Mouse (Mus musculus) stomach, embryonic 16.5 days (tissue): Measurements from ENCODE around the gene Ssbp3. TPM values are rescaled to one million over a fixed set of nuclear protein-coding genes. Genes with fewer than 3 reads are reported as not detected.

Source experiments
- ATAC-seq: fragments of 200-750 bp; cut with Nextera tagmentation; 2 replicates; pipeline ENCODE4 v1.8.0; 2017; ENCODE audit warnings: moderate number of reproducible peaks, moderate TSS enrichment; ENCODE audit not compliant: insufficient read depth, low FRiP score
- H3K27ac ChIP-seq: fragments of 300-500 bp; sonication (generic); 2 replicates; pipeline ENCODE4 v1.5.1; 2014; ENCODE audit warnings: low read length
- H3K27me3 ChIP-seq: fragments of 300-500 bp; sonication (generic); 2 replicates; pipeline ENCODE4 v1.6.1; 2014; ENCODE audit warnings: low read length, control low read depth, mixed read lengths; ENCODE audit not compliant: control insufficient read depth, insufficient read depth
- H3K36me3 ChIP-seq: fragments of 300-500 bp; sonication (generic); 2 replicates; pipeline ENCODE4 v1.6.1; 2014; ENCODE audit warnings: low read length; ENCODE audit not compliant: control insufficient read depth, insufficient read depth
- H3K4me1 ChIP-seq: fragments of 300-500 bp; sonication (generic); 2 replicates; pipeline ENCODE4 v1.6.1; 2014; ENCODE audit warnings: low read length, control low read depth, mixed read lengths; ENCODE audit not compliant: control insufficient read depth, insufficient read depth
- H3K4me2 ChIP-seq: fragments of 300-500 bp; sonication (generic); 2 replicates; pipeline ENCODE4 v1.6.1; 2014; ENCODE audit warnings: low read depth, low read length, mixed read lengths
- H3K4me3 ChIP-seq: fragments of 300-500 bp; sonication (generic); replicated peaks from 2 replicates; pipeline ENCODE4 v1.5.1; 2014; ENCODE audit warnings: mild to moderate bottlenecking, low read length
- H3K9ac ChIP-seq: fragments of 300-500 bp; sonication (generic); 2 replicates; pipeline ENCODE4 v1.6.1; 2014; ENCODE audit warnings: low read length
- H3K9me3 ChIP-seq: fragments of 300-500 bp; sonication (generic); replicated peaks from 2 replicates; pipeline ENCODE4 v1.6.1; 2016; ENCODE audit warnings: low read length, control low read depth; ENCODE audit not compliant: control insufficient read depth
- WGBS: fragments of 180-500 bp; shearing (Covaris S2); extraction: QIAGEN DNeasy Blood & Tissue Kit; methylation state at CpG from one replicate; pipeline ENCODE4 v1.1.7; 2014; 5-methylcytosine and 5-hydroxymethylcytosine counted together
- polyA plus RNA-seq: library from polyadenylated mRNA; unstranded; fragments of >200 nt; fragmentation: Nextera tagmentation; extraction: Ambion mirVana; gene quantifications from 2 replicates; pipeline ENCODE4 v1.2.1, GENCODE M21; 2015

The Ssbp3 gene
- polyA plus RNA-seq, 1 experiment from 2014 or later = 52.8 TPM

DNA sequence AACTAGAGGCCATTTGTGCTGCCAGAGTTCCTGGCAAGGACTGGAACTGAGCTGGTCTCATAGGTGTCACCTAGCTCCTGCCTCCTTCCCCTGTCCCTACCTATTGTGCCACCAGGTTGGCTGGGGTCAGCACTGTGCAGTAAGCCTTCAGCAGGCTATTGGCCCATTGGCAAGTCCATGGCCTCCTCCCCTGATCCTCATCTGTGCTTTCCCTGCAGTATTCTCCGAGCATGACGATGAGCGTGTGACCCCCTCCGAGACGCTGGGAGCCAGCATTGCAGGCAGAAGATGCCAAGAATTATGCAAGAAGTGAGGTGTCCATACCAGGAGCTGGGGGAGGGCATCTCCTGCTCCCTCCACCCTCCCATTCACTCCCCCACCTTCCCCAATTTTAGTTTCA lies 137.3 kb downstream of the Ssbp3 start:
- Histone ChIP-seq H3K4me2 (no peak overlapping the region), H3K9ac (no peak overlapping the region), H3K27ac (no peak overlapping the region), H3K4me3 (no peak overlapping the region), H3K36me3 (0 out of 2 replicates have a peak, but pooled peaks cover 27% of the 10 kb centered on the region), H3K27me3 (no peaks in the 10 kb centered on the region), H3K4me1 (no peaks in the 10 kb centered on the region), H3K9me3 (no peaks in the 10 kb centered on the region)
- ATAC-seq = no peak
- 81% methylated on average over 5 of the region's 5 CpGs for WGBS

DNA sequence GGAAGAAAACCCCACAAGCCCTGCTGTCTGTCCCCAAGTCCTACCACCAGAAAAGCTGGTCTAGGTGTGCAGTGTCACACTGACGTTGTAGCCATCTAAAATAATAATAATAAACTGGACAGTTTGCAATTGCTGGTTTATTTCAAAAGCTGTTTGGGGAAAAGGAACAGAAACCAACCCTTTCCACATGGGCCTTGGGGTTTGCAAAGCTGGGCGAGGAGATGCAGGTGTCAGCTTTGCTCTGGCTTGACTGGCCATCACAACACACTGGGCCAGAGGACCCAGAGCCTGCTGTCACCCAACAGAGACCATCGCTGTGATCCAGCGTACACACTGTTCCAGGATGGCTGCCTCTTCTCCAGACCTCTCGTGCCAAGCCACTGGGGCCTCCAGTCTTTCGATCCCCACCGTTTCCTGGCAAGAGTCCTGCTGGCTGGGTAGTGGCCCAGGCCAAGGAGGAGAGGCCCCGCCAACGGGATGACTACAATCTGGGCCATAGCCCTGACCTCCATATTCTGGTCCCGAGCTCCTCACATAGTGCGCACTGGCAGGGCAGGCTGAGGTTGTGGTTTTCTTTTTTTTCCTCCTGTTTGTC lies 138.2 kb downstream of the Ssbp3 start:
- Histone ChIP-seq H3K4me3 (no peak overlapping the region), H3K36me3 (0 out of 2 replicates have a peak, but pooled peaks cover 23% of the 10 kb centered on the region), H3K27me3 (no peaks in the 10 kb centered on the region), H3K9me3 (no peaks in the 10 kb centered on the region), H3K9ac (no peak overlapping the region), H3K4me2 (no peak overlapping the region), H3K27ac (no peak overlapping the region), H3K4me1 (no peaks in the 10 kb centered on the region)
- 88% methylated on average over 11 of the region's 11 CpGs for WGBS
- no peak for ATAC-seq

DNA sequence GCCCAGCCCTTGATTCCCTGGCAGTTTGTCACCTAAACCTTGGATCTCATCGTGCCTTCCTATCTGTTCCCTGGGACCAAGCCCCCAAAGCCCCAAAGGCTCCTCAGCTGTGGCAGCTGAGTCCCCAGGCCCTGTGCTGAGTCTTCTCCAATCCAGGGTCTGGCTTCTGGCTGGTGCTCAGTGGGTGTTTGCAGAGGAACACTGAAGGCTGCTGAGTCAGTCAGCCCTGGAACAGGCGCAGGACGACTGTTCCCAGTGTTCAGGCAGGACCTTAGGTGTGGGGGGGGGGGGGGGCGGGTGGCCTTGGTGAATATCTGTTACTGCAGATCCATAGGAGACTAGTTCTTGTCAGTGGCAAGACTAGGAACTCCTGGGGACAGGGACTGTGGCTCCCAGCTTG lies 141.4 kb downstream of the Ssbp3 start:
- WGBS = 63% methylated on average over 4 of the region's 4 CpGs
- Histone ChIP-seq H3K4me2 (no peak overlapping the region), H3K4me3 (no peak overlapping the region), H3K27ac (no peak overlapping the region), H3K4me1 (no peaks in the 10 kb centered on the region), H3K27me3 (no peaks in the 10 kb centered on the region), H3K36me3 (0 out of 2 replicates have a peak, but pooled peaks cover 11% of the 10 kb centered on the region), H3K9me3 (no peaks in the 10 kb centered on the region), H3K9ac (no peak overlapping the region)
- no peak for ATAC-seq

DNA sequence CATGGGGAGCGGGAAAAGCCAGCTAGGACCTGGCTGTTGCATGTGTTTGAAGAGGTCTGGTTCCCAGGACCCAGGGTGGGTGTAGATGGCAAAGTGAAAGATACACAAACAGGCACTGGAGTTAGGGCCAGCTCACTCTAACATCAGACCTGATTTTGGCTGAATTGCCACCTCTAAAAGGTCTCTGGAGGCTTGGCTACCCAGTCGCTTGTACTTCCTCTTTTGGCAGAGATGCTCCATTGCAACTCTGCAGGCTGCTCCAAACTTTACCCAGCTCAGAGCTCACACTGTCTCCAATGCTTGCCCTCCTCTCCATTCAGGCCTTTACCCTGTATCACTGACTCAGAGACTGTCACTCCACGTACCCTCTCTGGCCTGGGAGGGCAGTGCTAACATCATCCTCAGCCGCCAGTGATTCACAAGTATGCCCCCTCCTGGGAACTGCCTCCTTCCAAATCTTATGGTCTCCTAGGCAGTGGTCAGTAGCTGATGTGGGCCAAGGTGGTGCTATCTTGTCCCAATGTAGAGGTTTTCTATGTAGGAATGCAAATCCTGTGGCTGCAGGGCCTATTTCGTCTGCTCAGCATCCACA lies 142.6 kb downstream of the Ssbp3 start:
- 59% methylated on average over 5 of the region's 5 CpGs for WGBS
- Histone ChIP-seq H3K27ac (no peak overlapping the region), H3K4me1 (no peaks in the 10 kb centered on the region), H3K9me3 (no peaks in the 10 kb centered on the region), H3K9ac (no peak overlapping the region), H3K4me2 (no peak overlapping the region), H3K27me3 (no peaks in the 10 kb centered on the region), H3K36me3 (peaks cover 4% of the 10 kb centered on the region; the same call in 1 of the 2 replicates), H3K4me3 (no peak overlapping the region)
- ATAC-seq = no peak

DNA sequence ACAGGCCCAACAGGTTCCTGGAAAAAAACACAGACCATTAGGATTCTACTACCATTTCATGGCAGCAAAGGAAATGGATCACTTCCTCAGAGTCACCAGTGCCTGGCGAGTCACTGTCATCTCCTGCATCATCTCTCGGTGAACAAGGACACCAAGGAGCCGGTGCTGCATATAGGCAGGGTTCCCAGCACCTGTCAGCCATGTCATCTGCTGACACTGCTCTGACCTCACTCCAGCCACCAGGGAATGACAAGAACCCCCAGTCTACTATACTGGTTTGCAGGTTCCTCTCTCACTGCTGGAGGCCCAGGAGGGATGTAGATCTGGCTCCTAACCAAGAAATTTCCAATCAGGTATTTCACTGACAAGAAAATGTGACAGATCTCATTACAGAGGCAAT lies 145.6 kb downstream of the Ssbp3 start:
- Histone ChIP-seq H3K36me3 (peaks cover 11% of the 10 kb centered on the region; the same call in 1 of the 2 replicates), H3K4me1 (no peaks in the 10 kb centered on the region), H3K4me3 (no peak overlapping the region), H3K9me3 (no peaks in the 10 kb centered on the region), H3K9ac (no peak overlapping the region), H3K27ac (no peak overlapping the region), H3K4me2 (no peak overlapping the region), H3K27me3 (no peaks in the 10 kb centered on the region)
- WGBS = 75% methylated on average over 3 of the region's 3 CpGs
- no peak for ATAC-seq

DNA sequence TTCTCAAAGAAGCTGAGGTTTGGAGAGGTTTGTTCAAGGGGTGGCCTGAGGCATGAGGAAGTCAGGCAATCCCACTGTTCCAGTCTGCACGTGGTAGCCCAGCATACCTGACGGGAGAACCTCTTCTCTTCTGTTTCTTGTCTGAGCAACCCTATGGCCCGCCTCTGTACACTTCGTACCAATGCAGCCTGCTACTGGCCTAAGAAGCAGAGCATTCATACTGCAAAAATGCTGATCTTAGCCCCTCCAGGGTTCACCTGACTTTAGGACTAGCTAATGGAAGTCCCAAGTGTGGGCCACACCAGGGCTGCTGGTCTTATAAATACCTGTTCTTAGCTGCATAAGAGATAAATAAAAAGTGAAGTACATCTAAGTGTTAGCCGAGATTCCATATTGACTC lies 147.8 kb downstream of the Ssbp3 start:
- ATAC-seq = no peak
- no peaks in the 10 kb centered on the region for H3K9me3 ChIP-seq
- no peaks in the 10 kb centered on the region for H3K27me3 ChIP-seq
- no peak overlapping the region for H3K4me2 ChIP-seq
- no peak overlapping the region for H3K4me3 ChIP-seq
- no peak overlapping the region for H3K9ac ChIP-seq
- H3K27ac ChIP-seq = no peak overlapping the region
- H3K4me1 ChIP-seq = no peaks in the 10 kb centered on the region
- H3K36me3 ChIP-seq = peaks cover 12% of the 10 kb centered on the region; the same call in 1 of the 2 replicates
- 84% methylated on average over 5 of the region's 5 CpGs for WGBS

DNA sequence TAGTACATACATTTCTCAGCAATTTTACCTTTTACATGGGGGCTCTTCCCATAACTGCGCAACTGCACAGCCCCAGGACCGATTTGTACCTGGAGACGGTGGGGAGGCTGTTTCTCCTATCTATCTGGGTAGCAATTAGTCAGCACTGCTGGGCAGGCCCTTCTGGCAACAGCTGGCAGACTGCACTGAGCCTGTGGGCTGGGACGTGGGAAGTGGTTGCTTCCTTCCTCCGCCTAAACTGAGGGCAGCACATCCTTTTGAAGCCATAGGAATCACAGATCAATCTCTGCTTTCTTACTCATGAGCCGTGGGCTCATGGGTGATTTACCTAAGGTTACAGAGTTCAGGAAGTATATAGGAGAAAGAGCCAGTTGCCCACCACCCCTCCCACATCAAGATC lies 148.3 kb downstream of the Ssbp3 start:
- H3K4me1 ChIP-seq = no peaks in the 10 kb centered on the region
- H3K36me3 ChIP-seq = peaks cover 16% of the 10 kb centered on the region
- no peak for ATAC-seq
- no peak overlapping the region for H3K4me3 ChIP-seq
- H3K27me3 ChIP-seq = no peaks in the 10 kb centered on the region
- H3K9me3 ChIP-seq = no peaks in the 10 kb centered on the region
- no peak overlapping the region for H3K9ac ChIP-seq
- no peak overlapping the region for H3K4me2 ChIP-seq
- no peak overlapping the region for H3K27ac ChIP-seq
- 75% methylated on average over 6 of the region's 6 CpGs for WGBS

DNA sequence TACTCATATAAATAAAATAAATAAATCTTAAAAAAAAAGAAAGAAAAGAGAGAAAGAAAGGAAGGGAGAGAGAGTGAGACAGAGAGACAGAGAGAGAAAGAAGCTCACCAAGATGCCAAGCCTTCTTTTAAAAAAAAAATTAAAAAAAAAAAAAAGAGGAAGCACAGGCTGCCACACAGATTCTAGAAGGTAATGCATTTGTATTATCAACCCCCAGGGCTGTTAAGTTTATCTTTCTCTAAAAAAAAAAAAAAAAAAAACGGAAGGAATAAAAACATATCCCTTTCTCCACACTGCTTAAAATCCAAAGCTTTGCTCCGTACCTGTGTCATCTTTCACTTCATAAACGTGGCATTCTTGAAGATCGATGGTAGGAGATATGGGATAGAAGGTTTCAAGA lies 151.1 kb downstream of the Ssbp3 start:
- ATAC-seq = no peak
- 85% methylated on average over 4 of the region's 4 CpGs for WGBS
- Histone ChIP-seq H3K9me3 (no peaks in the 10 kb centered on the region), H3K4me2 (no peak overlapping the region), H3K27me3 (no peaks in the 10 kb centered on the region), H3K27ac (no peak overlapping the region), H3K4me1 (peaks cover 7% of the 10 kb centered on the region), H3K36me3 (peaks cover 18% of the 10 kb centered on the region), H3K4me3 (no peak overlapping the region), H3K9ac (no peak overlapping the region)

DNA sequence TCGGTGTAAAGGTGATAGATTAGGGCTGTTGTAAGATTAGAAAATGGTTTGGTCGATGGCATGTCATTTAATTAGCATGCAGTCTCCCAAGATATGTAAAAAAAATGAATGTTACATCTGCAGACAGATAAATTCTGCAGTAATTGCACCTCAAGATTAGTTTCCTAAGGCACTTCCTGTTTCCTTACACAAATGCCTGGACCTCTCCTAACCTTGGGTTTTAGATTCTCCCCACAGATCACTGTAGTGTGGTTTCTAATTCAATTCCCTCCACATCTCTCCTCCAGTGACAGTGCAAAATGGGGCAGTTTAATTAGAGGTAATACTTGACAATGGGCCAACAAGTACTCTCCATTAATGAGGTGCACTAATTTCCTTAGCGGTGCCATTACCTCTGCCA lies 152.7 kb downstream of the Ssbp3 start:
- Histone ChIP-seq H3K4me1 (peaks cover 14% of the 10 kb centered on the region), H3K27ac (no peak overlapping the region), H3K9me3 (no peaks in the 10 kb centered on the region), H3K36me3 (peaks cover 14% of the 10 kb centered on the region), H3K4me2 (no peak overlapping the region), H3K9ac (no peak overlapping the region), H3K4me3 (no peak overlapping the region), H3K27me3 (no peaks in the 10 kb centered on the region)
- ATAC-seq = no peak
- 90% methylated on average over 3 of the region's 3 CpGs for WGBS
